Mouse (Mus musculus) C2C12 (cell line): ENCODE measurements around the gene Cdc27.

ENCODE experiments used
- CTCF ChIP-seq: IDR thresholded peaks from one replicate; pipeline ENCODE4 v1.5.1; 2011; ENCODE audit not compliant: control insufficient read depth, insufficient read depth, insufficient read length
- MAX ChIP-seq: IDR thresholded peaks from one replicate; pipeline ENCODE4 v1.6.1; 2011; ENCODE audit warnings: mild to moderate bottlenecking, control low read depth
- MYOD1 ChIP-seq: IDR thresholded peaks from one replicate; pipeline ENCODE4 v1.6.1; 2011; ENCODE audit warnings: low read depth; ENCODE audit not compliant: control insufficient read depth, insufficient read length
- MYOG ChIP-seq: IDR thresholded peaks from one replicate; pipeline ENCODE4 v1.6.1; 2011; ENCODE audit not compliant: control insufficient read depth, insufficient read length; ENCODE audit errors: extremely low read depth
- USF1 ChIP-seq: IDR thresholded peaks from one replicate; pipeline ENCODE4 v1.6.1; 2011; ENCODE audit warnings: low read depth, mild to moderate bottlenecking, control low read depth, moderate library complexity

- TF ChIP-seq USF1 = no peak
- TF ChIP-seq CTCF = no peak
- no peak for TF ChIP-seq MYOG
- no peak for TF ChIP-seq MYOD1
- TF ChIP-seq MAX = no peak
Measured at GRCm38 (mm10) chr11:104512436-104512835, 38.0 kb downstream of the Cdc27 start.
